Mouse (Mus musculus): ENCODE results near the gene Samsn1. TPM values are rescaled to one million over a fixed set of nuclear protein-coding genes. Genes with fewer than 3 reads are reported as not detected.

Gene Samsn1
- polyA plus RNA-seq, 1 experiment from 2014 or later: 0.75 TPM

DNA sequence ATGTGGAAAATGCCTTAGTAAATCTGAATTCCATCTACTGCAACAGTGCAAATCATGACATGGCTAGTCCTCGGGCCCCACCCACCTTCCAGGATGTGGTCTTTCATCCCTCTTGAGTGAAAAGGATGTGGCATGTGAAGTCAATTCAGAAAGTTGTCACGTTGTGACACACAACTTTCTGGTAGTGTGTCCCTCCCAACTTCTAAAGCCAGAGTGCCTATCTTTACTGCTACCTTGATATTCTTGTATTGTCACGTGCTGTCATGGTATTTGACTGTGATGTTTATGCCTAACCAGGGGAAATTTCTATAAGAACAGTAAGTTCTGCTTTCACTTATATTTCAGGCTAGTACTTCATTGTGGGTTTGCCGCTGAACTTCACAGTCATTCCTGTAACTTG is 101.2 kb downstream of the Samsn1 start:
- no peak for DNase-seq (ENCODE audit: low spot score)
- H3K36me3 ChIP-seq: no peaks in the 10 kb centered on the region
- H3K9me3 ChIP-seq: no peaks in the 10 kb centered on the region
- no peak overlapping the region for H3K27ac ChIP-seq
- H3K4me1 ChIP-seq (replicated peaks): no peaks in the 10 kb centered on the region; the same call in 1 of the 2 replicates
- no peaks in the 10 kb centered on the region; the same call in 1 of the 2 replicates for H3K27me3 ChIP-seq (ENCODE audit: insufficient read depth, poor library complexity, severe bottlenecking)
- H3K4me3 ChIP-seq: no peak overlapping the region
- 76% methylated on average over 4 of the region's 4 CpGs for WGBS

DNA sequence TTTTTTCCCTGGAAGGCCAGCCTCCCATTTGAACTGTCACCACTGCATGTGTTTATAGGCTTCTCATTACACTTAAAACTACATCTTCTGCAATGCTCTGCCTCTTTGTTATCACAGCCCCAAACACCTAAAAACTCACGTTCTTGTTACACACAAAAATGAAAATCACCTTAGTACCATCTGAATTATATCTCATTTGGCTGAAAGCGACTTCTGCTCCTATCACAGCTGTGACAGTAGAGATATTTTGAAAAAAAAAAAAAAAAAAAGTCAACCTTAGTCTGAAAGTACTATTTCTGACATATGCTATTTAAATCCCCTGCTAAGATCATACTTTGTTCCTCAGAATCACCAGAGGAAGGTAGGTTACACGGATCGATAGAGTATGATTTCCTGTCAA is 102.8 kb downstream of the Samsn1 start:
- H3K4me3 ChIP-seq: no peak overlapping the region
- no peaks in the 10 kb centered on the region for H3K36me3 ChIP-seq
- H3K27me3 ChIP-seq (ENCODE audit: insufficient read depth, poor library complexity, severe bottlenecking): no peaks in the 10 kb centered on the region; the same call in 1 of the 2 replicates
- no peaks in the 10 kb centered on the region for H3K9me3 ChIP-seq
- DNase-seq (ENCODE audit: low spot score): no peak
- 93% methylated on average over 4 of the region's 4 CpGs for WGBS
- H3K4me1 ChIP-seq (replicated peaks): no peaks in the 10 kb centered on the region; the same call in 1 of the 2 replicates
- H3K27ac ChIP-seq: no peak overlapping the region

DNA sequence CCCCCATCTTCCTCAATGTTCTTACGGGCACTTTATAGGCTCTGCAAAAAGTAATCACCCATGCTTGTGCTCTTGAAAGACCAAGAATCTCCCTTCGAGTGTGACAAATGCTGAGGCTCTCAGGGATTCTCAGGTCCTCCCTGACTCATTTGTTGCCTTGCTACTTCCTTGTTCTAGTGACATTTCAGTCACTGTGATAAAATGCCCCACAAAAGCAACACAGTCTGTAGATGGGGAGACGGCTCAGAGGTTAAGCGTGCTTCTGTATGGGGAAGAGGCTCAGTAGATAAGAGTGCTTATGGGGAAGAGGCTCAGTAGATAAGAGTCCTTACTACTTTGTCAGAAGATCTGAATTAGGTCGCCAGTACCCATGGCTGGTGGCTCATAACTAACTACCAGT is 104.4 kb downstream of the Samsn1 start:
- Histone ChIP-seq H3K36me3 (no peaks in the 10 kb centered on the region), H3K9me3 (no peaks in the 10 kb centered on the region), H3K4me3 (no peak overlapping the region), H3K27me3 (ENCODE audit: insufficient read depth, poor library complexity, severe bottlenecking) (no peaks in the 10 kb centered on the region), H3K27ac (no peak overlapping the region), H3K4me1 (replicated peaks) (no peaks in the 10 kb centered on the region; the same call in 1 of the 2 replicates)
- 93% methylated on average over 5 of the region's 5 CpGs for WGBS
- DNase-seq (ENCODE audit: low spot score): no peak

DNA sequence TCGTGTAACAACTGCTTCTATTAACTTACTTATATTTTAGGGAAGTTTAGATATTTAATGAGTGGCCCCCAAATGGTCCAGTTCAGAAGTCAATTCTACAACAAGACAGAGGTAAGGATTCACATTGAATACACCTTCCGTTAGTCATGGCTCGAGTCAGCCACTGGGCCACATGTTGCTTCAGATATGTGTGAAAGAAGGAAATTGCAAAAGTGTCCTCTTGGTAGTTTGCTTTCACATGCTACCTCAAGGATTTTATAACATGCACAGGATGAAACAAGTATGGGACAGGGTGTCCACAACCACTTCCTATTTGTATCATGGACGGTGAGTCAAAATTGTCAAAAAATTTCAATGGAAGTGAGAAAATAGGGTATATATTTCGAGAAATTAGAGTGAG is 110.0 kb downstream of the Samsn1 start:
- Histone ChIP-seq H3K27ac (no peak overlapping the region), H3K4me3 (no peak overlapping the region), H3K9me3 (no peaks in the 10 kb centered on the region), H3K36me3 (no peaks in the 10 kb centered on the region), H3K4me1 (replicated peaks) (no peaks in the 10 kb centered on the region), H3K27me3 (ENCODE audit: insufficient read depth, poor library complexity, severe bottlenecking) (no peaks in the 10 kb centered on the region)
- WGBS: 91% methylated on average over 5 of the region's 5 CpGs
- no peak for DNase-seq (ENCODE audit: low spot score)

DNA sequence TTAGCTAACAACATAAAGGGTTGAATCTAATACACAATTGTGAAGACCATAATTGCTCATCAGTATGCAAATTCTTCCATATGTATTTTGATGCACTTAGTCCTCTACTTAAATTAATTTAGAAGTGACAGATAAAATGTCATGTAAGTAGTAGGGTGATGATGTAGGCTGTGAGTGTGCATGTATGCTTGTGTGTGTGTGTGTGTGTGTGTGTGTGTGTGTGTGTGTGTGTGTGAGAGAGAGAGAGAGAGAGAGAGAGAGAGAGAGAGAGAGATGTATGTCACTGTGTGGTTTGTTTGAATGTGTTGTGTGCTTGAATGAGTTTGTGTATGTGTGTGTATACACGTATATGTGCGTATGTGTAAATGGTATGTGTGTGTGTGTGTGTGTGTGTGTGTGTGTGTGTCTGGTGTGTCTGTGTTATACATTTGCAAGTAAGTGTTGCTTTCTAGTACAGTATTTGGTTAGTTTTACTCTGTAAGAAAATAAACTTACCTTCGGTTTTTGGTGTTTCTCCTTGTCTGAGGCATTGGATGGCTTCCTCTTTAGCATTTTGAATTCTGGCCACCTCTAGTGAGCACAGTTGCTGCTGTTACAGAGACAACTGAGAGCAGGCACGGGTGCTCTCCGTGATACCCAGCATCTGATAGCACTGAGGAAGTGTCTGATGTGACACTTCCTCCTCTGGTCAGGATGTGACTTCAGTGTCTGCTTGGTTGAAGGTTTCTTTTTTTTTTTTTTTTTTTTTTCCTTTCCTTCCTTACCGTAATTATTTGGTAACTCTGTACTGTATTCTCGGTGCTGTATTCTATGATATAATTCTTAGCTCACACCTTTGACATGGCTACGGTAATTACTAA is 113.2 kb downstream of the Samsn1 start:
- 83% methylated on average over 8 of the region's 8 CpGs for WGBS
- H3K4me1 ChIP-seq (replicated peaks): no peaks in the 10 kb centered on the region

DNA sequence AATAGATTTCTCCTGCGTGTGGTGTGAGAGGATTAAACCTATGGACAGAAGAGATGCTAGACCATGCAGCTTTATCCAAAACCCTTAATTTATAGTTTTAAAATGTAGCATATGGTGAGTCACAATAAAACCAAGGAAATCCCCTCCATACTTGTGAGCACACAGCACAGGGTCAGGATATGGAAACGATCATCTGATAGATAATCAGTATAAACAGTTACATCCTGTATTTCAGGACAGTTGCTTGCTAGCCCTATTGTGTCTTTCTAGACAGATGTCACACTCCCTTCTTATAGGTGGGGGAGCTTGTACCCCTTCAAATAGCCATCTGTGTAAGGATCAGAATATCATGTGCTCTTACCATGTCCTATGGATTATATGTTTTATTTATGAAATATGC is 115.3 kb downstream of the Samsn1 start:
- H3K4me3 ChIP-seq: no peak overlapping the region
- H3K4me1 ChIP-seq (replicated peaks): no peaks in the 10 kb centered on the region
- WGBS: 85% methylated on average over 2 of the region's 2 CpGs
- H3K9me3 ChIP-seq: no peaks in the 10 kb centered on the region
- no peaks in the 10 kb centered on the region for H3K36me3 ChIP-seq
- H3K27me3 ChIP-seq (ENCODE audit: insufficient read depth, poor library complexity, severe bottlenecking): no peaks in the 10 kb centered on the region
- DNase-seq (ENCODE audit: low spot score): no peak
- H3K27ac ChIP-seq: no peak overlapping the region

More for the DNA sequence above, 113.2 kb downstream of the Samsn1 start:
- H3K27ac ChIP-seq: no peak overlapping the region
- no peak overlapping the region for H3K4me3 ChIP-seq
- H3K27me3 ChIP-seq (ENCODE audit: insufficient read depth, poor library complexity, severe bottlenecking): no peaks in the 10 kb centered on the region
- no peaks in the 10 kb centered on the region for H3K36me3 ChIP-seq
- no peaks in the 10 kb centered on the region for H3K9me3 ChIP-seq
- DNase-seq (ENCODE audit: low spot score): no peak

DNA sequence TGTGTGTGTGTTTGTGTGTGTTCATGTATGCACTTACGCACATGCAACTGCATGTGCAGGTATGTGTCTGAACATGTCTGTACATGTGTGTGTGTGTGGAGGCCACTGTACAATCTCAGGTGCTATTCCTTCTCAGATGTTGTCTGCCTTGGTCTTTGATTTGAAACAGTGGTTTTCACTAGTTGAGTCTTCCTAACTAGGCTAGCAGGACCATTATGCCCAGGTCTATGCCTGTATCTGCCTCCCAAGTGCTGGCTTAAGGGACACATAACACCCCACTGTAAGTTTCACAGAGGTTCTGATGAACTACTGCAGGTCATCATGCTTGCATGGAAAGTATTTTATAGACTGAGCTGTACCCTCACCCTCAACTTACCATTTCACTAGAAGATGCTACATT is 115.8 kb downstream of the Samsn1 start:
- no peaks in the 10 kb centered on the region for H3K27me3 ChIP-seq (ENCODE audit: insufficient read depth, poor library complexity, severe bottlenecking)
- 89% methylated on average over 1 of the region's 1 CpGs for WGBS
- H3K4me1 ChIP-seq (replicated peaks): no peaks in the 10 kb centered on the region
- H3K36me3 ChIP-seq: no peaks in the 10 kb centered on the region
- H3K9me3 ChIP-seq: no peaks in the 10 kb centered on the region
- DNase-seq (ENCODE audit: low spot score): no peak
- no peak overlapping the region for H3K4me3 ChIP-seq
- H3K27ac ChIP-seq: no peak overlapping the region

DNA sequence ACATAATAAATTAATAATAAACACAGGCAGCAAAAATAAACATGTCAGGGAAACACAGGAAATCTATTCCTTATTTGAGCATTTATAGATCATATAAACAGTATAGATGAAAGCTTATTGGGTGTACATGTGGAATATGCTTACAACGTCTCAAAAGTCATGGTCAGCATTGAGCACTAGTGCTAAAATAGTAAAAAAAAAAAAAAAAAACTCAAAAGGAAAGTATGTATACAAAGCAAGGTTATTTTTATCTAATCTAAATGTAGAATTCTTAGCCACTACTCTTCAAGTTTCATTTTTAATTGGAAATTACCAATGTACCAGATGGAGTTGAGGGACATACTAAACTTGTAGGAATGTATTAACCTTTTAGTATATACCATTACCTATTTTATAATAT is 116.8 kb downstream of the Samsn1 start:
- 86% methylated on average over 1 of the region's 1 CpGs for WGBS
- no peaks in the 10 kb centered on the region for H3K36me3 ChIP-seq
- no peaks in the 10 kb centered on the region for H3K9me3 ChIP-seq
- H3K4me3 ChIP-seq: no peak overlapping the region
- H3K27me3 ChIP-seq (ENCODE audit: insufficient read depth, poor library complexity, severe bottlenecking): no peaks in the 10 kb centered on the region
- no peak overlapping the region for H3K27ac ChIP-seq
- DNase-seq (ENCODE audit: low spot score): no peak
- H3K4me1 ChIP-seq (replicated peaks): no peaks in the 10 kb centered on the region

DNA sequence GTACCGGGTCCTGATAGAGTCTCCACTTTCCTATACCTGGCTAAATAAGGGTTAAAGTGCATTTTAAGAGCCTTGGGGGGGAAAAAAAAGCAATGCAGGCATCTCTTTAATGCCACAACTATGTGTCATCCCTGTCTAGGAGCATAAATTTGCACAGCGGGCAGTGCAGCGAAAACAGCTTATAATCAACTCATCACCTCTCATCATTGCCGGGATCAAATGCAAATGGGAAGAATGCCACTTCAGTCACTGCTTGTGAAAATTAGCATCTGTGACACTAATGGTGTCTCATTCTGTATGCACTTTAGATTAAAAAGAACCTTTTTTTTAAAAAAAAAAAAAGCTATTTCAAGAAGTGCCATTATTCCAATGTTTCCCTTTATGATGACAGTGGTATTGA is 118.0 kb downstream of the Samsn1 start:
- no peaks in the 10 kb centered on the region for H3K36me3 ChIP-seq
- H3K4me3 ChIP-seq: no peak overlapping the region
- no peaks in the 10 kb centered on the region for H3K4me1 ChIP-seq (replicated peaks)
- no peak for DNase-seq (ENCODE audit: low spot score)
- WGBS: 88% methylated on average over 4 of the region's 4 CpGs
- H3K9me3 ChIP-seq: no peaks in the 10 kb centered on the region
- no peak overlapping the region for H3K27ac ChIP-seq
- H3K27me3 ChIP-seq (ENCODE audit: insufficient read depth, poor library complexity, severe bottlenecking): no peaks in the 10 kb centered on the region

DNA sequence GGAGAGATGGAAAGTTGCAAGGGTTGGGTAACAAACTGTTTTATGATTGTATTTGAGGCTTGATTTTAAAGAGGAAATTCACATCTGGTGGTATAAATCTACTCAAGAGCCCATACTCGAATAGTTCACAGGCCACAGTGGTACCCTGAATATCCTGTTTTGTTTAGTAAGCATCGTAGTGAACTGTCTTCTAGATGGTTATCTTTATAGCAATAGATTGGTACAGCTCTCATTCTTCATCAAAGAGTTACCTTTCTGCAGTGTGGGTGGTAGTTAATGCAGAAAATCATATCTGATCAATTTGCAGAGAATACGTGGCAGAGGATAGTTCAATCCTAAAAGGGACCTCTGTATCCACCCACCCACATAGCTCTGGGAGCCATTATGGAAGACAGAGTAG is 119.1 kb downstream of the Samsn1 start:
- Histone ChIP-seq H3K36me3 (no peaks in the 10 kb centered on the region), H3K4me1 (replicated peaks) (no peaks in the 10 kb centered on the region), H3K9me3 (no peaks in the 10 kb centered on the region), H3K27me3 (ENCODE audit: insufficient read depth, poor library complexity, severe bottlenecking) (no peaks in the 10 kb centered on the region), H3K4me3 (no peak overlapping the region), H3K27ac (no peak overlapping the region)
- no peak for DNase-seq (ENCODE audit: low spot score)
- WGBS: 90% methylated on average over 3 of the region's 3 CpGs

DNA sequence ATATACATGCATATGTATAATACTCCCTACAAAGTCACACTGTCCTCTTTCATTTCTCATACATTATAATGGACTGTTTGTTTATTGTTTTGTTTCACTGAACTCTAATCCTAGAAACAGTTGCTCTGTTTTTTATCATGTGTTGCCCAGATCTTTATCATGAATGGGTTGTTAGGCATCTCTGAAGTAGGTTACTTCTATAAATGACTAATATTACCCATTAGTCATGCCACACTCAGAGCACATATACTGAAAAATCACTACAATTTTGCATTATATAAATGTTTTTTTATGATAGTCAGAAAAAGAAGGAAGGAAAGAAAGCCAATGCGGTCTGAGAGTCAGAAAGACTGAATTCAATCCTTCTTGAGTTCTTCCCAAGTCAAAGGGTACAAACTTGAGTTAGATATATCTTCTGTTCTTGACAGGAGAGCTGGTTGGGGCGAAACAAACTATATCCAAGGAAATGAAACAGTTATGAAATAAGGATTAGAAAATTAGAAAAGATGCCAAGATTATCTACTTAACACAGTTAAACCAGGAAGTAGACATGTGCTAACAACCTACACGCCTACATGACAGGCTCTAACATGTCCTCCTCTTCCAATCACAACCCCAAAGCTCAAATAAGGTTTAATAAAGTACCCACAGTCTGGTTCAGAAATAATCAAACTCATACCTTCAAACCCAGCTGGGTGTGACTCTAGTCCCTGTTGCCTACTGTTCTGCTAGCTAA is 122.0 kb downstream of the Samsn1 start:
- no peak overlapping the region for H3K4me3 ChIP-seq
- DNase-seq (ENCODE audit: low spot score): no peak
- no peaks in the 10 kb centered on the region for H3K27me3 ChIP-seq (ENCODE audit: insufficient read depth, poor library complexity, severe bottlenecking)
- H3K36me3 ChIP-seq: no peaks in the 10 kb centered on the region
- H3K9me3 ChIP-seq: no peaks in the 10 kb centered on the region
- no peaks in the 10 kb centered on the region for H3K4me1 ChIP-seq (replicated peaks)
- WGBS: 84% methylated on average over 3 of the region's 3 CpGs
- no peak overlapping the region for H3K27ac ChIP-seq

DNA sequence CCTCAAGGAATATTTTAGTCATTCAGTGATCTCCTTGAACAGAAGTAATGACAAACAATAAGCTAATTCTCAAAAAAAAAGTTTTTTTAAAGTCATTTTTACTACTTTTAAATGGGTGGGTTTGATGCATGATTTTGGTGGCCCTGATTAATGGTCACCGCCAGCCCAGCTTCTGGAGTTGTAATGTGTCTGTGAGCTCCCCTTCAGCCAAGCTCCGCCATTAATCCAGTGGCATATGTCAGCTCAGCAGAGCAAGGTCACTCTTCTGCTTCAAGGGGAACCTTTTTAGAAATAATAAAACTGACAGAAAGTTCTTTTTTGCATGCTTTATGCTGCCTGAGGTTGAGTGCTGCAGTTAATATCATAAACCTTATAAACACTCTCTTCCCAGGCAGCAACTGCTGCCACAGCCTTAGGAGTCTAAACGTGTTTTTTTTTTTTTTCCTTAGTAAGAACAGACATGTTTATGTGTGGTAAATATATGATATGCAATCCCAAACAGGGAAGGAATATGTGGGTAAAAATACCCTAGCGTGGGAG is 124.2 kb downstream of the Samsn1 start:
- Histone ChIP-seq H3K4me3 (no peak overlapping the region), H3K4me1 (replicated peaks) (no peaks in the 10 kb centered on the region), H3K36me3 (no peaks in the 10 kb centered on the region), H3K9me3 (no peaks in the 10 kb centered on the region), H3K27me3 (ENCODE audit: insufficient read depth, poor library complexity, severe bottlenecking) (no peaks in the 10 kb centered on the region), H3K27ac (no peak overlapping the region)
- WGBS: 83% methylated on average over 4 of the region's 4 CpGs
- DNase-seq (ENCODE audit: low spot score): no peak

DNA sequence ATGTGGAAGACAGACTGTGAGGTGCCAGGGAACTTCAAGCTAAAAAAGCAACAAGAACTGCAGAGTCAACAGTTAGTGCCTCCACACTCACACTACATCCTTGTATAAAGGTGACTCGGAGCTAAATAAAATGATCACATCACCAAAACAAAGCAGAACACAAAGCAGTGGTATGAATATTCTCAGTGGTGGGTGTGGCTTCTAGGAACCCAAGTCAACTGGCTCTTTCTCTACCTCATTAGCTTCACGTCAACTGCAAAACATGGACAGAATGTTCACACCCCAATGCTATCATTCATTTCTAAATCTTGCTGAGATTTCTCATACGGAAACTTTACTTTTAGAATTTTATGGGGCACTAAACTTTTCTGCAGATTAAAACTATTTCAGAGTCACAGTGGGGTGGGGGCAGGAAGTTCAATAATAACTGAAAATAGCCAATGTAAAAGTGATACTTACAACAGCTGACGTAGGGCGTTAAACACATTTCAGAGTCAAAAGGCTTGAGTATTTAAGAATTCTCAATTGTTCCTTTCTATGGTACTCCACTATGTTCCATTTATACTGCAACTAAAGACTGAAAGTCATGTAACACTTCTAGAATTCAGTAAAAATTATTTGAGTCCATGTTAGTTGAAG is 127.7 kb downstream of the Samsn1 start:
- no peak for DNase-seq (ENCODE audit: low spot score)
- no peaks in the 10 kb centered on the region for H3K27me3 ChIP-seq (ENCODE audit: insufficient read depth, poor library complexity, severe bottlenecking)
- 90% methylated on average over 5 of the region's 5 CpGs for WGBS
- H3K4me1 ChIP-seq (replicated peaks): no peaks in the 10 kb centered on the region
- H3K36me3 ChIP-seq: no peaks in the 10 kb centered on the region
- H3K4me3 ChIP-seq: no peak overlapping the region
- no peak overlapping the region for H3K27ac ChIP-seq
- H3K9me3 ChIP-seq: no peaks in the 10 kb centered on the region
